Mouse (Mus musculus): ENCODE data around the gene Ankrd28. TPM values are rescaled to one million over a fixed set of nuclear protein-coding genes. Genes with fewer than 3 reads are reported as not detected.

The Ankrd28 gene
- 10 to 100 TPM; 14.1 to 19.3 TPM for polyA plus RNA-seq (2017; shearing (Covaris generic))

GRCm38 (mm10) chr14:31830571-31831369 lies at the start of gene Ankrd28:
Gene Ankrd28 (minus strand): TSS chr14:31830651.

Other genes starting within 250 kb of the Ankrd28 start
- 1 to 10 TPM; 7.4 to 8.1 TPM for gene Colq, start 239.3 kb downstream of the Ankrd28 start, polyA plus RNA-seq (2017; shearing (Covaris generic))
- gene Gm49387, start 189.8 kb downstream of the Ankrd28 start, polyA plus RNA-seq (2017; shearing (Covaris generic)), result not detected
- 10 to 100 TPM; 27.0 to 32.3 TPM for gene Btd, start 189.6 kb downstream of the Ankrd28 start, polyA plus RNA-seq (2017; shearing (Covaris generic))
- 10 to 100 TPM; 27.1 to 27.5 TPM for gene Hacl1, start 189.4 kb downstream of the Ankrd28 start, polyA plus RNA-seq (2017; shearing (Covaris generic))
- under 1 TPM; 0.07 to 0.12 TPM for gene Galnt15, start 198.3 kb upstream of the Ankrd28 start, polyA plus RNA-seq (2017; shearing (Covaris generic))

Data from inflammation-experienced regulatory T-cells (primary cell).